Mouse (Mus musculus) retina, adult 2 months (tissue): ENCODE measurements around the gene Armc6.
A peak's percentile ranks its signal among the peaks of the same experiment; 100 is the strongest.

Source experiments
- DNase-seq: peaks from one replicate; pipeline ENCODE4 v3.0.0-alpha.2; 2012; ENCODE audit warnings: low read depth, low spot score

The Armc6 gene

DNA sequence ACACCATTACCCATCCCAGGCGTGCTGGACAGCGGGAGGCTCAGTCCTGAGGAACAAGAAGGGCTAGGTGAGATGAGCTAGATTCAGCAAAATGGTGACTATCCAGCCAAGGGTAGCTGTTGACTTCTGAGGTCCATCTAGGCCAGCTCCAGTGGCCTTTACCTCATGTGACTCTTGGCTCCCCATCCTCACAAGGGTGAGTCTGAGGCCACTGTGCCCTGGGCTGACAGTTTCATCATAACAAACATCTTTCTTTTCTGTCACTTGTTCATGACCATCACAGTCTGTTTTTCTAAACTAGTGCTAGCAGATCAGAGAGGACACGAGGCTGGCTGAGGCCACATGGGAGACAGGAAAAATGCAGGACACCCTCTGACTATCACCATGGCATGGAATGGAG is 40.1 kb downstream of the Armc6 start:
- no peak for DNase-seq

DNA sequence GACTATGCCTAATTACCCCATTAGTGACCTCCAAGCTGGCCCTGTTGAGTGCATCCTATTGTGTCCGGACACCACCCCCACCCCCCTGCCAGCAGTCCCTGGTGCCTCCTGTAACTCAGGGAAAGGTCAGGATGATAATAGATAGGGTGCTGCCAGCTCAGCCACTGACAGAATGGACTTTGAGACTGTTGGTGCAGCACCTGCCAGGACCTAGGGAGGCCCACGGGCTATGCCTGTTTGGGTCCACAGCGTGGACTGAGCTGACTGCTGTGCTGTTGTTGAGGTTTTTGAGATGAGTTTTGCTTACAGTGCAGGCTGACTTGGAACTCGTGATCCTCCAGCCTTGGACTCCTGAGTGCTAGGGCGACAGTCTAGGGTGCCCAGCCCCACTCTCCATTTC is 41.0 kb downstream of the Armc6 start:
- DNase-seq: no peak

DNA sequence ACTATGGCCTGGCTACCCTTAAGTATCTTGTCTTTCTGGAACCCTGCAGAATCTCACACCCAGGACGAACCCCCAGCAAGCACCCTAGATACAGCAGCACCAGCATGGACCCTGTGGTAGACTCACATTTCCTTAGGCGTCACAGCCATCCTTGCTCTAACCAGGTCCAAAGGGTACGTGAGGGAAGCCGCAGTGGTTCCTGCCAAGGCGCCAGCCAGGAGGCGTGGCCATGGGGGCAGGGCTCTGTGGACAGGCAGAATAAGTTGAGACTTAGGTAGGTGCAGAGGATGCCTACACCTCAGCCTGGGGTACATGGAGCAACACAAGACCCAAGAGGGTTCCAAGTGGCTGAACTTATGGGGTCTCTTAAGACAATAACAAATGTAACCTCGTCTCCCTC is 45.6 kb downstream of the Armc6 start:
- no peak for DNase-seq

DNA sequence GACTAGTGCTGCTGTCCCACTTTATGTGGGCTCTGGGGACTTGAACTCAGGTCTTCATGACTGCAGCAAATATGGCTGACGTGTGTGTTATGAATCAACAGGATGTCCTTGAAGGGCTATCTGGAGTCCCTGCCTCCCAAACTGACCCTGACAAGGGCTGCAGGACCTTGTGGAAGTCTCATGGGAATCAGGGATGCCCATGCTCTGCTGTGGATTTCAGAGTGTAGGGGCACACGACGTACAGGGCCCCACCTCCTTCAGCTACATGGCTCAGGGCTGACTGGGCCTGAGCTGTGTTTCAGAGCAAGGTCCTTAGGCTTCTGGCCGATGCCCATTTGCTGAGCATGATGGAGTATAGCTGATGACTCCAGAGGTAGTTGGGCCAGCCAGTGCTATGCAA is 51.1 kb downstream of the Armc6 start:
- no peak for DNase-seq

DNA sequence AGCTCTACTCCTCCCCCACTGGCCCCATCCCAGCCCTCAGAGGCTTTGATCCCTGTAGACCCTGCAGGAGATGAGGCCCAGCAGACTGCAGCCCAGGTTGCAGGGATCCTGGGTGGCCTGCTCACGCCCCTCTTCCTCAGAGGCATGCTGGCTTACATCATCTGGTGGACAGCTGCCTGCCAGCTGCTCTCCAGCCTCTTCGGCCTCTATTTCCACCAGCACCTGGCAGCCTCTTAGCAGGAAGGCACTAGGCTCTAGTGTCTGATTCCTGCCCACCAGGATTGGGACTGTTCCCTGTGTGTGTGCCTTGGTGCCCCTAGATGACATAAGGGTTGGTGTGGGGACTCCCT is 52.4 kb downstream of the Armc6 start:
- no peak for DNase-seq

DNA sequence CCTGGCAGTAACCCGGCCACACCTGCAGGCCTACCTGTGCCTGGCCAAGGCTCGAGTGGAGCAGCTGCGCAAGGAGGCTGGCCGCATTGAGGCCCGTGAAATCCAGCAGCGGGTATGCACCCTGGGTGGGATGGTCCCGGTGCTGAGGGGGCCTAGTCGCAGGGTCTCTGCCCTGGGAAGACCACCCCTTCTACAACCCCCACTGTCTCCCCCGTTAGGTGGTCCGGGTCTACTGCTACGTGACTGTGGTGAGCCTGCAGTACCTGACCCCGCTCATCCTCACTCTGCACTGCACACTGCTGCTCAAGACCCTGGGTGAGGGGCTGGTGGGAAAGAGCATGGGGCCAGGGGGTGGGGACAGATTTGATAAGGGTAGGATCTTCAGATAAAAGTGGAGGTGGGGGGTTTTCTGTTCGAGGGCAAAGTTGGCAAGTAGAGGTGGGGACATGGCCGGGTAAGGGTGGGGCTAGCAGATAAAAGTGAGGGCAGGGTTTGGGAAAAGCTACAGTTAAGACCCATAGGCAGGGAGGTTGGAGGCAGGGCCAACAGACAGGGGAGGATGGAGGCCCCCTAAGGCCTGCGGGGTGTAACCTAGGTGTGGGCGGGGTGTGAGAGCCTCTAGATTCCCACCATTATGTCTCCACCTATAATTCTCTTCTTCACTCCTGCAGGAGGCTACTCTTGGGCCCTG is 52.9 kb downstream of the Armc6 start:
- DNase-seq: no peak

DNA sequence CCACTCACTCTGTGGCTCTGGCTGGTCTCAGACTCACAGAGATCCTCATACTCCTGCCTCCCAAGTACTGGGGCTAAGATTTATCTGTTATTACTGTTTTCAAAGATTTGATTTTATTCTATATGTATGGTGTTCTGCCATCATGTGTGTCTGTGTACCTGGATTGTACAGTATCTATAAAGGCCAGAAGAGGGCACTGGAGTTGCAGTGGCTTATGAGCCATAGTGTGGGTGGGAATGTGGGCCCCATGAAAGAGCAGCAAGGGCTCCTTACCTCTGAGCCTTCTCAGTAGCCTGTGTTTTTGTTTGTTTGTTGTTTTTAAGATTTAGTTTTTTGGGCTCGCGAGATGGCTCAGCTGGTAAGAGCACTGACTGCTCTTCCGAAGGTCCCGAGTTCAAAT is 55.2 kb downstream of the Armc6 start:
- DNase-seq: no peak

DNA sequence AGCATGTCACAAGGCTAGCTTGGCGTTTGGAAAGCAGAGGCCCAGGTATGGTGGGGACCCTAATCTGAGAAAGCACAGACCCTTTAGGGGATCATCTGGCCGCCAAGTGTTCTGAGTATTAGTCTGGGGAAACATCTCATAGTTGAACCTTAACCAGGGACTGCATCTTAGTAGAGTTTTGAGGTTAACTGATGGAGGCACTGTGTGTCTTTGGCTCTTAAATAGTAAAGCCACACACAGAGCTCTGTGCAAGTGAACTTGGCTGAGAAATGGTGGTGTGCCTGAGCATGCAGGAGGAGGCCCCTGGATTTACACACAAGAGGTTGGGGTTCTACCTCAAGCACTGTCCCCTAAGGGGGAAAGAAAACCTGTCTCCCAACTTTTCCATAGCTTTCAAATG is 56.0 kb downstream of the Armc6 start:
- no peak for DNase-seq

DNA sequence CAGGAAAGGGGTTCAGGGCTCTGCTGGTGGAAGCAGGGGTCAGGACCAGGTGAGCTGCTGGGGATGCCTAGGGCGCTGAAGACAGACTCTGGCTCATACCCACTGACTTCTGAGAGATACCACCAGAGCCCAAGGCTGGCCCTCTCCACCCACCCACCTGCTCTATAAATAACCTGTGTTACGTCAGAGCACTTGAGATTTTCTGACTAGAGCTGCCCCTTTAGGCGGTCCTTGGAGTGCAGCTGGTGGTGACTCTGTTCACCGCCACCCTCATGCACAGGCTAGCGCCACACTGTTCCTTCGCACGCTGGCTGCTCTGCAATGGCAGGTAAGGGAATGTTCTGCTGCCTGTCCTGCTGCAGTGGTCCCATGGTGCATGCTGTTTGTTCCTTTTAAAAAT is 60.2 kb downstream of the Armc6 start:
- DNase-seq: no peak

DNA sequence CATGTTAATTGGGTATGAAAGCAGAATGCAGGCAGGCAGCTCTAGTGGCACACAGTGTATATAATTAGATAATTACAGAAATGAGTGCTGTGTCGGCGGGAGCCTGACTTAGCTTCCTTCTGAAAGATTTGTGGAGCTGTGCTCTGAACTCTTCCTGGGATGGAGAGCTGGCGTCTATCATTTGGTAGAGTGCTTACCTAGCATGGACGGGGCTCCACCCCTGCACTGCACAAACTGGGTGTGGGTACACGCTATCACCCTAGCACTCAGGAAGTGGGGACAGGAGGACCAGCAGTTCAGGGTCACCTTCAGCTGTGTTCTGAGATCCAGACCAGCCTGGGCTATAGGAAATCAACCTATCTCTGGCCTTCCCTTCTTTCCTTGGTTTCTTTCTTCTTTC is 60.9 kb downstream of the Armc6 start:
- DNase-seq: no peak

DNA sequence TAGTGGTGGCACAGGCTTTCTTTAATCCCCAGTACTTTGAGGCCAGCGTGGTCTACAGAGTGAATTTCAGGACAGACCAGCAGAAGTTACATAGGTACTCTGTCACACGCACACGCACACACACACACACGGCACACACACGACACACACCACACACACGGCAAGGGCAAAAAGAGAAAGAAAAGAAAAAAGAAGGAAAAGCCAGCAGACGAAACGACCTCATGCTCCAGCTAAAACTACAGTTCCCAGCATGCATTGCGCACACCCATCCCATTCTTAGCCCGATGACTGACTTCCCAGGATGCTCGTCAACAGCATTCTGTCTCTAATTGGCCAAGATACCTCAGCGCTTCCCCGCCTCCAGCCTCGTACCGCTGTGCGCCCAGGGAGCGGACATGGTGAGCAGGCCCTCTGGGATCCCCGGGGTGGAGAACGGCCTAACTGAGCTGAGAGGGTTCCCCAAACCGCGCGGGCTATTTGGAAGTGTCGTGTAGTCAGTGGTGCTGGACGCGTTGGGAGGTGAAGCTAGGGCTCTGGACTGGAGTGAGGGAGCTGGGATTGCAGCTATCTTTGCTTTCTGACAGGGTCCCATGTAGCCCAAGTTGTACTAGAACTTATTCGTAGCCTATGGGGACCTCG is 62.1 kb downstream of the Armc6 start, which contains the start of gene Tmem161a:
TSS of gene Tmem161a (plus strand) at position 314 of the 639 bp plus-strand sequence.
- peak; percentile 85 for DNase-seq

DNA sequence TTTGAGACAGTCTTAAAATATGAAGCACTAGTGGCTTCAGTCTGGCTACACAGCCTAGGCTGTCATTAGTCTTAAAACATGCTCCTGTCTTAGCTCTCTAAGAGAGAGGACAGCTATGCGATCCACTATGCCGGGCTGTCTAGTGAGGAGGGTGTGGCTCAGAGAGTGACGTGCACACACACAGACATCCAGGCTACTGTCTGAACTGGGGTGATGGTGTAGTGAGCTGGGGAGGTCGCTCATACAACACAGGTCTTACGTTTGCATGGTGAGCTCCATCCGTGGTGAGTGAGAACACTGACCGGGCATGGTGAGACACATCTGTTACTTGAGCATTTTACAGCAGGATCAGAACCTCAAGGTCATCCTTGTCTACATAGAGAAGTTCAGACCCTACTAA is 63.0 kb downstream of the Armc6 start:
- no peak for DNase-seq

DNA sequence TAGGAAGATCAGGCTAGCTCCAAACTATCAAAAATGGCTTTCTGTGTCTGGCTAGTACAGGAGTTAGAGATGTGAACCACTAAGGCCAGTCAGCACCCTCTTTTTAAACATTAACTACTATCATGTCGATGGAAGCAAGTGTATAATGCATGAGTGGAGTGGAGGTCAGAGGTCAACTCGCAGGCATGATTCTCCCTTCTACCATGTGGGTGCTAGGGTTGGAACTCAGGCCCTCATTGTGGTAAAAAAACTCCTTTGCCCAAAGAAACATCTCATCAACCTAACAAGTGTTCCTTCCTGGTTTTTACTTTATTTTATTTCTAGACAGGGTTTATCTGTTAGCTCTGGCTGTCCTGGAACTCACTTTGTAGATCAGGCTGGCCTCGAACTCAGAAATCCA is 63.5 kb downstream of the Armc6 start:
- DNase-seq: no peak
